Mouse (Mus musculus) heart, adult 9 months (tissue): Measurements from ENCODE around the gene Tdrd7.

ENCODE experiments used
- DNase-seq, 2 experiments: peaks; one replicate each; pipeline ENCODE4 v3.0.0; 2022; ENCODE audit warnings: low spot score in 2 of 2

Tdrd7 gene

DNA sequence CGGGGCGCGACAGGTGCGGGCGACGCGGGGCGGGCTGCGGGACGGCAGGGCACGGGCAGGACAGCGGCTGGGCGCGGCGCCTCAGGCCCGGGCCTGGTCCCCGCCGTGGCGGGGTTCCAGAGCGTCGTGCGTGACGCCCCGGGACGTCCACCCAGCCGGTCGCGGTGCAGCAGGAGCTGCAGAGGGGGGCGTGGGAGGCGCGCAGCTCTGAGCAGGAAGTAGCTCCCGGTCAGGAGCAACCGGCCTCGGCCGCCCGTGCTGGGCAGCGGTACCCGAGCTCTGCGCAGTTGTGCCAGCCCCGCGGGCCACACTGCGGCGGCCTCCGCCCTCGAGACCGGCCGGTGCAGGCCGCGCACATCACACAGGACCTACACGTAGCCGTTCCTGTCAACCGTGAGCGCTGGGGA, 7.3 kb downstream of the Tdrd7 start:
- no peak for DNase-seq

- no peak for DNase-seq
These were observed 7.8 kb downstream of the Tdrd7 start for GRCm38 (mm10) chr4:45972951-45973350.

- no peak for DNase-seq
These were observed 12.0 kb downstream of the Tdrd7 start for GRCm38 (mm10) chr4:45976931-45977667.

- DNase-seq = no peak
These were observed 14.8 kb downstream of the Tdrd7 start for GRCm38 (mm10) chr4:45979916-45980315.

GRCm38 (mm10) chr4:45981054-45981453, 15.9 kb downstream of the Tdrd7 start:
- DNase-seq = no peak

- DNase-seq = no peak
These were observed 25.4 kb downstream of the Tdrd7 start for GRCm38 (mm10) chr4:45990427-45991135.

- DNase-seq = no peak
These were observed 33.4 kb downstream of the Tdrd7 start for GRCm38 (mm10) chr4:45998536-45998935.

DNA sequence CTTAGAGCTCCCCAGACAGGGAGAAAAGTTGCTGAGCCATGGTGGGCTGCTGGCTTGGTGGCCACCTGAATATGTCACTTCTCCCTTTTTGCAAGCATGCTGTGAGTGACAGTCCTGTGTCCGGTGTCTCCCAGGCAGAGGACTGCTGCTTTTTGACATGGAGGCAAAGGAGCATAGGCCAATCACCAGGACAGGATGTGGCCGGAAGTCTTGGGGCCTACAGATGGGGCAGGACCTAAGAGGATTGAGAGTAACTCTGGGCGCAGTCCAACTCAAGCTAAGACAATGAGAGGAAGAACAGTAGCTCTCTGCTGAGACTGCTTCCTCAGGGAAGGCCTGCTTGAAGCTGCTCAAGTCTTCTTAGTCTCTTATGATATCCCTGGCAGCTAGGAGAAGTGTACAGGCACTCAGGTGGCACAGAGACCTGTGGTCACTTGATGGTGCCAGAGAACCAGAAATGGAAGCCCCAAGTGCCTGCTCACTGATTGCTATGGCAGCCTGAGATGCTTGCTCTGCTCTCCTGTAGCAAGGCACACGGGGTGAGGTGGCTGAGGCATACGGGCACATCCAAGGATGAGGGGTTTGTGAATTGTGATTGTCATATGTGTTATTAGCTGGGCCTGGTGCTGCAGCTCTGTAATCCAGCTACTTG, 43.1 kb downstream of the Tdrd7 start:
- DNase-seq = peak in 1 of 2 experiments; percentile 30

- no peak for DNase-seq
These were observed 46.6 kb downstream of the Tdrd7 start for GRCm38 (mm10) chr4:46011698-46012097.

DNA sequence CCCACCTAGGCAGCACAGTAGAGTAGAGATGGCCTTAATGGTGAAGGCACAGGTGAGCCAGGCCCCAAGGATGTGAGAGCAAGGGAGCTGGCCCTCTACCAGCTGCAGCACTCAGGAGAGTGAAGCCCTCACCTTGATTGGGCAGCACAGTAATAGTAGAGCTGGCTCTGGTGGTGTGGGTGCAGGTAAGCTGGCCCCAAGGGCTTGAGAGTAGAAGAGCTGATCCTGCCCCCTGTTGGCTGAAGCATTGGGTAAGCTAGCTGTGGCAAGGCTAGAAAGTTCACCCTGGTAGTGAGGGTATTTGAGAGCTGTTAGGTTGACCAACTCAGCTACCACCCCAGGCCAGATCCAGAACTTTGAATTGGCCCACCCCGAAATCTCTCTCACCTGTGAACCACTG, 50.5 kb downstream of the Tdrd7 start:
- DNase-seq = no peak

- no peak for DNase-seq
These were observed 57.9 kb downstream of the Tdrd7 start for GRCm38 (mm10) chr4:46023021-46023481.

GRCm38 (mm10) chr4:46025893-46026292, 60.8 kb downstream of the Tdrd7 start:
- no peak for DNase-seq

DNA sequence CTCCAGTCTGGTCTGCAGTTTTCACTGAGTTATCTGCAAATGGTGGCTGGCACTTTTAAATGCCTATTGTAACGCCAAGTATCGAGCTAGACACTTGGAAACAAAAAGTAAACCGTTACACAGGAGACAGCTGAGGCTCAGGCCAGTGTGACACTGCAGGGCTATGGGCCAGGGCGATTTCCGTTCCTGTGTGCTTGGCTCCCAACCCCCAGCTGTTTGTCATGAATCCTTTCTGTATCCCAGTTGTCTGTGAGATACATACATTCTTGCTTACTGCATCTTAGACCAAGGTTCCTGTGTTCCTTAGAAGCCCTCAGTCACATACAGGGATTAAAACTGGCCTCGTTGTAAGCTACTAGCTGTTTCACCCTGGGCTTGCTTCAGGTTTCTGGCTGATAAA, 63.1 kb downstream of the Tdrd7 start:
- DNase-seq = peak in 1 of 2 experiments; percentile 53

- DNase-seq = no peak
These were observed 63.6 kb downstream of the Tdrd7 start for GRCm38 (mm10) chr4:46028781-46029180.

- no peak for DNase-seq
These were observed 64.4 kb downstream of the Tdrd7 start for GRCm38 (mm10) chr4:46029552-46029951.

DNA sequence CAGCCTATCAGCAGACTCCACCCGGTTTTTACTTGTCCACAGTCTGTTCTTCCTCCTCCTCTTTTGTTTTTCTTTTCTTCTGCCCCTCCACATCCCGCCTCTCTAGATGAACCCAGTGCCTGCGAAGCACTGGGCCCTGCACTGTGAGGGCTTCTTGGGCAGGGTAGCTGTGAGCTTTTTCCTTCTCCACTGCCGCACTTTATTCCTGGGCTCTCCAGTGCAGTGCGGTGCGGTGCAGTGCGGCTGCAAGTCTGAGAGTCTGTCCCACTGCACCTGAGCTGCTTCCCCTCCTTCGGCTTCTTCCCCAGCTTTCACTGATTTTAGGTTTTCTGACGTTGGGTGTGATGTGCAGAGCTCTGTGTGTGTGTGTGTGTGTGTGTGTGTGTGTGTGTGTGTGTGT, 67.3 kb downstream of the Tdrd7 start:
- no peak for DNase-seq

DNA sequence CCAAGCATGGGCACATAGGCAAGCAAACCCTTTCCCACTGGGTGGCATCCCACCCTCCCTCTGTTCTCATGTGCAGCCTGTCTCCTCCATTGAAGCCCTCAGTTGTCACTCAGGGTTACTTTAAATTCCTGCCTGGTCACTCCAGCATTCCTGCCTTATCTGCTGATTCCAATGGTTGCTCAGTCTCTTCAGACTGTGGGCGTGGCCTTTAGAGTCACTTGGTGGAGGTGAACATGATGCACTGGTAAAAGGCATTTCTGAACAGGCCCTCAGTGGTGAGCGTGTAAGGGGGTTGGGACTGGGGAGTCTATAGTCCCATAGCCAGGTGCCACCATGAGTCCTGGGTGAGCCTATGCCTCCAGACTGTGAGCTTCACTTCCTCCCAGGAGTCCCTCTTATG, 68.1 kb downstream of the Tdrd7 start:
- peak in 1 of 2 experiments; percentile 13 for DNase-seq

GRCm38 (mm10) chr4:46038591-46038891, 73.4 kb downstream of the Tdrd7 start:
- DNase-seq = no peak

DNA sequence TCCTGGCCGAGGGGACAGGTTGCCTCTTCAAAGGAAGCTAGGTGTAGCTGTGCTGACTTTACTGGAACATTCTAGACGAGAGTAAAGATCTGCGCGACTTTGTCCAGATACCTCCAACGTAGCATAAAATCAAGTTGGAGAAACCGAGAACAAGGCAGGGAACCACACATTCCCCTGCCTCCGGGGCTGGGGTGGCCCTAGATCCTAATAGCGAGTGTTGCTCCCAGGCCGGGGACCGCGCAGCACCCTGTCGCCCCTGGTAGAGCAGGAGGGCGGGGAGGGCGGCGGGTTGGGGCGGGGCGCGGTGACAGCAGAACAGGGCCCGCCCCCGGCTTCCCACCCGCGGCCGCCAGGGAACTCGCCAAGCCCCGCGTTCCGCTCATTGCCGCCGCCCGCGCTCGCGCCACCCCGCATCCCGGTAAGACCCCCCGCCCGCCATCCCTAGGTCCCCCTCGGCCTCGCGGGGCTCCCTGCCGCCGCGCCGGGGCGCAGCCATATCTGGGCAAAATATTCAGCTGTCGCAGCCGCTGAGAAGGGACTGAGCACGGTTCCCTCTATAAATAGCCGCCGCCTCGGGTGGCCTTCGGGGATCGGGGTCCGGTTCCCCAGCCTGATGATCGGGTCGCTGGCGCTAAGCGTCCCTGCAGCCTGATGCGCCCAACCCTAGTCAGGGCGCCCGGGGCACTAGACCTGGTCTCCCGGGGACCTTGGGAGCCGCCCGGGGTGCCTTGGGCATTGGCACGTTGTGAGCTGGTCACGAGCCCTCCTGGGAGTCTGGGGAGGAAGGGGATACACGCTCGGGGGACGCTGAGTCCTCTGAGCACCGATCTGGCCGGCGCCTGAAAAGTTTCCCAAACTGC, 74.0 kb downstream of the Tdrd7 start, which contains the start of gene Tmod1:
Gene Tmod1, plus strand, starts transcription at position 44 of the 860 bp plus-strand sequence.
- peak; percentile 69 to 74 for DNase-seq

GRCm38 (mm10) chr4:46039899-46040298, 74.8 kb downstream of the Tdrd7 start:
- no peak for DNase-seq

- peak; percentile 65 to 75 for DNase-seq
These were observed 75.6 kb downstream of the Tdrd7 start for GRCm38 (mm10) chr4:46040594-46041192.
